Mouse (Mus musculus) kidney, embryonic 14.5 days (tissue): Measurements from ENCODE around the gene Grk6. TPM values are rescaled to one million over a fixed set of nuclear protein-coding genes. Genes with fewer than 3 reads are reported as not detected.
"Not testable (repeated sequence)": the region's sequence is repeated elsewhere in the genome, so short reads cannot be mapped to it uniquely, and the experiment has no call there.

ENCODE experiments used
- ATAC-seq: fragments of 200-750 bp; cut with Nextera tagmentation; 2 replicates; pipeline ENCODE4 v1.8.0; 2017; ENCODE audit warnings: moderate number of reproducible peaks, mild to moderate bottlenecking, moderate TSS enrichment, moderate library complexity; ENCODE audit not compliant: low FRiP score, low TSS enrichment
- H3K27ac ChIP-seq: fragments of 300-500 bp; sonication (generic); 2 replicates; pipeline ENCODE4 v1.5.1; 2014; ENCODE audit warnings: low read depth, mild to moderate bottlenecking, low read length, moderate library complexity, mixed read lengths
- H3K27me3 ChIP-seq: fragments of 300-500 bp; sonication (generic); 2 replicates; pipeline ENCODE4 v1.6.1; 2014; ENCODE audit warnings: mild to moderate bottlenecking, low read length; ENCODE audit not compliant: control insufficient read depth, insufficient read depth
- H3K36me3 ChIP-seq: fragments of 300-500 bp; sonication (generic); 2 replicates; pipeline ENCODE4 v1.6.1; 2014; ENCODE audit warnings: low read length, mixed read lengths; ENCODE audit not compliant: control insufficient read depth, insufficient read depth
- H3K4me1 ChIP-seq: fragments of 300-500 bp; sonication (generic); 2 replicates; pipeline ENCODE4 v1.6.1; 2014; ENCODE audit warnings: low read length, mixed read lengths; ENCODE audit not compliant: control insufficient read depth, insufficient read depth
- H3K4me2 ChIP-seq: fragments of 300-500 bp; sonication (generic); replicated peaks from 2 replicates; pipeline ENCODE4 v1.6.1; 2014; ENCODE audit warnings: low read depth, mild to moderate bottlenecking, low read length
- H3K4me3 ChIP-seq: fragments of 300-500 bp; sonication (generic); 2 replicates; pipeline ENCODE4 v1.5.1; 2014; ENCODE audit warnings: mild to moderate bottlenecking, low read length
- H3K9ac ChIP-seq: fragments of 300-500 bp; sonication (generic); 2 replicates; pipeline ENCODE4 v1.6.1; 2014; ENCODE audit warnings: low read depth, mild to moderate bottlenecking, low read length, moderate library complexity
- H3K9me3 ChIP-seq: fragments of 300-500 bp; sonication (generic); 2 replicates; pipeline ENCODE4 v1.6.1; 2016; ENCODE audit warnings: low read length; ENCODE audit not compliant: control insufficient read depth
- WGBS: fragments of 180-500 bp; shearing (Covaris S2); extraction: QIAGEN DNeasy Blood & Tissue Kit; methylation state at CpG from one replicate; pipeline ENCODE4 v1.1.7; 2014; 5-methylcytosine and 5-hydroxymethylcytosine counted together
- polyA plus RNA-seq: library from polyadenylated mRNA; unstranded; fragments of >200 nt; fragmentation: Nextera tagmentation; extraction: Ambion mirVana; gene quantifications from 2 replicates; pipeline ENCODE4 v1.2.1, GENCODE M21; 2014

Gene Grk6
- polyA plus RNA-seq, 1 experiment from 2014 or later, result 59.3 TPM

DNA sequence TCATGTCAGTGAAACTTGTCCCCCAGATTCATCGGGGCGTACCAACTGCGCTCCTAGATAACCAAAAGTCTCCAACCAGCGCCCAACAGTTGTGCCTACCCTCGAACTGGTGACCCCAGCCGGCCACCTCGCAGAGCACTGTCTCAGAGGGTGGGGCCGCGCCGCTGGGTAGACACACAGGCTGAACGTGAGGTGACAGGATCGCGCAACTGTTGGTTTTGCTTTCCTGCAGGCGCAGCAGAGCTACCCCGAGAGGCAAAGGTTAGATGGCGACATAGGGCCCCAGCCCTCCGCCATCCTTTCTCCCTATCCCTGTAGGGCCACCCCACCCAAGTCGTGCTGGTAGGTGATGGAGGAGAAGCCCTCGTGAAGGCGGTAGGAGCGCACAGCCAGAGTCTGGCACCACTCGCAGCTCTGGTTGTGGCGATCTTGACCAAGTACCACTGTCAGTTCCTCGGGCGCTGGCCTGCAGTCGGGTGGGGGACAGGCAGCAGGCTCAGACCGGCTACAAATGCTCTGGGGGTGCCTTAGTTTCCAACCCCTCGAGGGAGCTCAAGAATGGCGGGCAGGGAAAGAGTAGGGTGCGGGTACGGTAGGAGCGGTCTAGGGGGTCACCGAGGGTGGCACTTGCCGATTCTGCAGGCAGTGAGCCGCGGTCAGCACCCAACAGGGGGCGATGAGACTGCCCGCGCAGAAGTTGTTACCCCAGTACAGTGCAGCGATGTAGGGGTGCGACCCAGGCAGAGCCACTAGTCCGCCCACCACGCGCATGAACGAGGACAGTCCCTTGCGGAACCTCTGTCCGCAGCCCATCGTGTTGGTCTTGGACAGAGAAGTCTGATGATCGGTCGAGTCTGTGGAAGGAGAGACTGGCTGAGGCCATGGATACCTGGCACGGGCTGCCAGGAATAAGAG is 24.6 kb upstream of the Grk6 start:
- H3K27ac ChIP-seq, result no peak overlapping the region
- 0 out of 2 replicates have a peak overlapping the region, but pooled peaks have one; percentile 24 for H3K4me3 ChIP-seq
- no peaks in the 10 kb centered on the region for H3K36me3 ChIP-seq
- 30% methylated on average over 51 of the region's 51 CpGs for WGBS
- peaks cover 37% of the 10 kb centered on the region for H3K27me3 ChIP-seq
- H3K4me1 ChIP-seq, result 0 out of 2 replicates have a peak, but pooled peaks cover 9% of the 10 kb centered on the region
- H3K9me3 ChIP-seq, result no peaks in the 10 kb centered on the region
- no peak overlapping the region for H3K9ac ChIP-seq
- no peak overlapping the region for H3K4me2 ChIP-seq
- ATAC-seq, result peak; percentile 7; the same call in 1 of the 2 replicates

DNA sequence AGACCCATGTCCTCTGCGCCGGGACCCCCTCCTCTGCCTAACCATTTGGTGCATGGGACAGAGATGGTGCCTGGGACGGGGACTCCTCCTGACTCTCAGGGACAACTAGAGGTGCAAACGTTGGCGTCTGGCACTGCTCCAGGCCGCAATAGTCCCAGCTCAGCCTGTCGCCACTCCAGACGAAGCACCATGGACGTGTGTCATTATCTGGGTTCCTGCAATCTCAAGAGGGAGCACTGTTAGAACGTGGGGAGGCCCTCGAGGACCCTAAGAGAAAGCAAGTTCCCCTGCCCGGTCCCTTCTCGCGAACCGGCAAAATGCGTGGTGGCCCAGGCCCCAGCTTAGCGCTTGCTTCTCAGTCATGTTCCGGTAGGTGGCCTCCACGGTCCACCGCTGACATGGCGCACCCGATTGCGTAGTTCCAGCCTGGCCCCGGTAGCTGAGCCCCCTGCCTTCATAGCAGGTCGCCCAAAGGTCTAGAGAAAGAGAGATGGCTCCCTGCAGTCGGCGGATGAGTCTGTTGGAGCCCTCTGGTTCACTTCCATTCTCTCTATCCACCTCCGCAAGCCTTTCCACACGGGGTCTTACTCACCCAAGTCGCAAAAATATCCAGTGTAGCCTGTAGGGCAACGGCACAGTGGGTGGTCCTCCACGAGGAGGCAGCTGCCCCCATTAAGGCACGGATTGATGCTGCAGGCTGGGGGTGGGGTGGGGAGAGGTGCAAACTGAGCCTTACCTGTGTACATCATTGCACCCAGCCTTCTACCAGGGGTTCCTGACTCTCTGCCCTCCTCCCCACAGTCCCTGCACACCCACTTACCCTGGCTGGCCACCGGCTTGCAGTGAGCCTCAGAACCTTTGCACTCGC is 23.7 kb upstream of the Grk6 start:
- Histone ChIP-seq H3K36me3 (no peaks in the 10 kb centered on the region), H3K27ac (no peak overlapping the region), H3K27me3 (peaks cover 37% of the 10 kb centered on the region), H3K9me3 (no peaks in the 10 kb centered on the region), H3K4me1 (0 out of 2 replicates have a peak, but pooled peaks cover 9% of the 10 kb centered on the region), H3K4me3 (peak overlapping the region; percentile 24; the same call in 1 of the 2 replicates), H3K4me2 (no peak overlapping the region; the same call in 1 of the 2 replicates), H3K9ac (0 out of 2 replicates have a peak overlapping the region, but pooled peaks have one; percentile 29)
- WGBS, result 12% methylated on average over 35 of the region's 35 CpGs
- peak; percentile 58 for ATAC-seq

DNA sequence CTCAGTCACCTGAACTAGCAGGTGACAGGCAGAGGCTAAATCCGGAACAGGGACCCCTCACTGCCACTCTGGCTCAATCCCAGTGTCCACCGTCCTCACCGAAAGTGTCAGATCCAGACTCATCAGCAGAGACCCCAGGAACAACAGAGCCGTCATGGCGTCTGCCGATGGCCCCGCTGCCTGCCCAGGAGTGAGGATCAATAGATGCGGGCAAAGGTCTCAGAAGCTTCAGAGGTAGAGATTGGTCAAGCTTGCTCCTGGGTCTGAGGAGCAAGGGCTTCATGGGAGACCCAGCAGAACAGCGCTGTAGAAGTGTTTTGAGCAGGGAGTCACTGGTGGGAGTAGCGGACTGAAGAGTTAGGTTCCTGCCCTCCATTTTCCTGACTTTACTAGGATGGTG is 18.3 kb upstream of the Grk6 start, which contains the start of gene F12:
Gene F12 (minus strand): TSS at position 181 of the 400 bp plus-strand sequence.
- H3K27me3 ChIP-seq, result peaks cover 5% of the 10 kb centered on the region
- no peak within 1 kb of the TSS for H3K4me3 ChIP-seq
- no peaks in the 10 kb centered on the region for H3K4me1 ChIP-seq
- no peaks in the 10 kb centered on the region for H3K9me3 ChIP-seq
- no peak within 1 kb of the TSS for H3K27ac ChIP-seq
- H3K36me3 ChIP-seq, result no peaks in the 10 kb centered on the region
- WGBS, result 89% methylated on average over 10 of the region's 10 CpGs
- H3K4me2 ChIP-seq, result no peak within 1 kb of the TSS
- H3K9ac ChIP-seq, result no peak within 1 kb of the TSS
- no peak for ATAC-seq

DNA sequence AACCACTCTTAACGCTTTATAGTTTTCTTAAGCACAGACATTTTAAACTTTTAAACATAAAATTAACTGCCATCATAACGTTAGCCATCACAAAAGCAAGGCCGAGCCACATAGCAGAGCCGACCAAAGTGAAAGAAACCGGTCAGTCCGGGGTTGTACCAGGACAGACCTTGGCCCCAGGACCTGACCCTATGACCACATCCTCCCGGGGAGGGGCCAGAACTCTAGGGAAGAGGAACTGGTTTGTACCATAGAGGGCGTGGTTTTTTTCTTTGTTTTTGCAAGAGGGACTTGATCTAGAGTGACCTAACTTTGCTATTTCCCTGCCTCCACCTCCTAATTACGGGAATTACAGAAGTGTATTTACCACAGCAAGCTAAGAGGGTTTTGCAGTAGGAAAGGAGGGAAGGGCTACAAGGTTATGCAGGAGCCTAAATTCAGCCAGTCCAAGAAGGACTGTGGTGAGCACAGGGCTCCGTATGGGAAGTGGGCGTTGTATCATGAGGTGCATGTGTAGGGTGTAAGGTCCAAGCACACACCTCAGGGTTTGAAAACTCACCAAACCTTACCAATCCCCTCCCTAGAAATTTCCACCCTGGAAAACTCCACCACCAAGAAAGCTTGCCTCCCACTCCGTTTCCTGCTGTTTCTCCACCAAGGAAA is 15.5 kb upstream of the Grk6 start:
- 56% methylated on average over 12 of the region's 12 CpGs for WGBS
- H3K4me3 ChIP-seq, result no peak overlapping the region
- H3K9ac ChIP-seq, result no peak overlapping the region
- no peaks in the 10 kb centered on the region for H3K36me3 ChIP-seq
- H3K4me1 ChIP-seq, result no peaks in the 10 kb centered on the region
- no peaks in the 10 kb centered on the region for H3K27me3 ChIP-seq
- H3K27ac ChIP-seq, result no peak overlapping the region
- no peak overlapping the region for H3K4me2 ChIP-seq
- ATAC-seq, result no peak
- H3K9me3 ChIP-seq, result 0 out of 2 replicates have a peak, but pooled peaks cover 4% of the 10 kb centered on the region

DNA sequence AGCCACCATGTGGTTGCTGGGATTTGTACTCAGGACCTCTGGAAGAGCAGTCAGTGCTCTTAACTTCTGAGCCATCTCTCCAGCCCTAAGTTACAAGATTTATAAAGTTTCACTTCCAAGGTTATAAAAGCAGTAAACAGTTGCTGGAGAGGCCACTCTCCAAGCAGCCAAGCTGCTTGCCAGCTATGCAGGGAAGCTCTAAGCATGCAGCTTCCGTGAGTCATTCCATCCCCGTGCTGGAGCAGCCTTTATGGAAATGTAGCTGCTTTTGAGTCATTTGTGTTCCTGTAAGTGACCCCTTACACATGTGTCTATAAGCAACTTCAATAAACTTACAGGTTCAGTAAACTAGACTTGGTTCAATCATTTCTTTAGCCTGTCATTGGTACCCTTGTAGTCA is 14.3 kb upstream of the Grk6 start:
- no peak overlapping the region for H3K9ac ChIP-seq
- WGBS, result 79% methylated on average over 2 of the region's 2 CpGs
- 0 out of 2 replicates have a peak, but pooled peaks cover 4% of the 10 kb centered on the region for H3K9me3 ChIP-seq
- H3K4me3 ChIP-seq, result no peak overlapping the region
- ATAC-seq, result no peak
- no peaks in the 10 kb centered on the region for H3K27me3 ChIP-seq
- H3K4me2 ChIP-seq, result no peak overlapping the region
- no peak overlapping the region for H3K27ac ChIP-seq
- H3K4me1 ChIP-seq, result no peaks in the 10 kb centered on the region
- no peaks in the 10 kb centered on the region for H3K36me3 ChIP-seq

DNA sequence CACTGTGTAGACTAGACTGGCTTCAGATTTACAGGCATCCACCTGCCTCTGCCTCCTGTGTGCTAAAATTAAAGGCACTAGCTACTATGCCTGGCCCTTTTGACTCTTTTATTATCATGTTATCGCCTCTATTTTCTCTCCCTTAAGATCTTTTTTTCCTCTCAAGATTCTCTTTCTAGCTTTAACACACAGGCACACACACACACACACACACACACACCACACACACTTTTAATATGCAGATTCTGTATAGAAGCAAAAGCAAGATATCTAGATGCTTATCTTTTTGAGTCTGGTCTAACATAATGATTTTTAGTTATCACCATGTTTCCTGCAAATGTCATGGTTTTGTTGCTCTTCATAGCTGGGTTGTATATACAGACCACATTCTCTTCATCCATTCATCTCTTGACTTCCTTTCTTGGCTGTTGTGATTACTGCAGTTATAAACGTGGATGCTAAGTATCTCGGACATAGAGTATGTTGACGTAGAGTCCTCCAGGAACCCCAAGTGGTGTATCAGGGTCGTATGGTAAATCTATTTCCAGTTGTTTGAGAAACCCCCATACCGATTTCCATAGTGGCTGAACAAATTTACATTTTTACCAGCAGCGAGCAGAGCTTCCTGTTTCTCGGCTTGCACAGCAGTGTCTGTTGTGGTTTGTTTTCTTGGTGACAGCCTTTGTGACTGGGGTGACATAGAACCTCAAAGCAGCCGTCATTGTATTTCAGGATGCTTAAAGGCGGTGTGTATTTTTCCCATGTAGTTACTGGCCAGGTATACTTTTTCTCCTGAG is 12.8 kb upstream of the Grk6 start:
- Histone ChIP-seq H3K4me2 (no peak overlapping the region), H3K27me3 (no peaks in the 10 kb centered on the region), H3K27ac (no peak overlapping the region), H3K4me3 (no peak overlapping the region), H3K9me3 (0 out of 2 replicates have a peak, but pooled peaks cover 4% of the 10 kb centered on the region), H3K36me3 (no peaks in the 10 kb centered on the region), H3K4me1 (no peaks in the 10 kb centered on the region), H3K9ac (no peak overlapping the region)
- no peak for ATAC-seq
- WGBS, result 78% methylated on average over 10 of the region's 10 CpGs

DNA sequence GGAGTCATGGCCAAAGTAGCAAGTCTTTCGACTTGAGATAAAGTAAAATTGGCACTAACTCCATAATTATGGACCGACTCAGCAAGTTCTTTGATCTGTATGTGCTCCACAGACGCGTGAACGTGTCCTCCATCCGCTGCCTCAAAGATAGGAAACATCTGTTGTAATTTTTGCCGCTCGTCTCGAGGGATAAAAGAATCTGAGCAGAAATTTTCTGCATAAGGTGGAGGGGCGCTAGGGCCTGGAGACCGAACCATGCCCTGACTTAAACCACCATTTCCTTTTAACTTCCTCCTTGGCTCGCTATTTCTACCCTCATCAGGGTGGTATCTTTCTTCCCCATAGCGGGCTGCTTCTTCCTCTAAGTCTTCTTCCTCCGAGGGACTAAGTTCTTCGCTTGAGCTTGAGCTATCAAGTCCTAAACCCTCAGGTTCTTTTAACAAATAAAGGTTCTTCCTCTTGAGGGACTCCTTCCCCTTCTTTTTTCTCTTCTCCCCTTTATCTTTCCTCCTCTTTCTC is 7.7 kb upstream of the Grk6 start:
- WGBS, result 92% methylated on average over 15 of the region's 15 CpGs
- ATAC-seq, H3K9ac ChIP-seq, H3K9me3 ChIP-seq, H3K4me3 ChIP-seq, H3K4me2 ChIP-seq, H3K4me1 ChIP-seq, H3K27me3 ChIP-seq, H3K36me3 ChIP-seq, H3K27ac ChIP-seq: not testable (repeated sequence)
